Mouse (Mus musculus): ENCODE measurements around the gene Dpp4. TPM values are rescaled to one million over a fixed set of nuclear protein-coding genes. Genes with fewer than 3 reads are reported as not detected.

Dpp4 gene
- total RNA-seq, 2 experiments from 2014 or later = 2.2 to 2.4 TPM

DNA sequence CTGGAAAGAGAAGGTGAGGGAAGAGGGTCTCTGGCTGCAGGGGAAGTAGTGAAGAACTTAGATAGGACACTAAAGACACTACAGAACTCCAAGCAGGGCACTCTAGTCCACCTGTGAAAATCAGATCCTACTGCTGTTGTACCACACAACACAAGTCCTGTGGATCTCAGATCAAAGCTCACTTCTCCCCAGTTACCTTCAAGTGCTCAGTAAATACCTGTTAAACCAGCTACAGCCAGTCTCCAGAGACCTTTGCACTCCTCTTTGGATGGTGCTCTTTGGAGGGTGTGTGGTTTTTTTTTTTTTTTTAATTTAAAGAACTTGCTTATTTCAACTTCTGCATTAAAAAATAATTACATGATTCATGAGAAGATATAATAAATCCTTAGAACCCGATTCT, 5.2 kb upstream of the Dpp4 start:
- intact Hi-C loops (cut with DNase I) = no loop called here

GRCm38 (mm10) chr2:62411211-62412080, 585 bp downstream of the Dpp4 start:
- intact Hi-C loops (cut with DNase I) = no loop called here
- DNase-seq (ENCODE audit: low spot score in 2 of 2) = no peak

More for the DNA sequence above, 5.2 kb upstream of the Dpp4 start:
- no peak for DNase-seq (ENCODE audit: low spot score in 2 of 2)

GRCm38 (mm10) chr2:62408701-62409201, 3.3 kb downstream of the Dpp4 start:
- DNase-seq (ENCODE audit: low spot score in 2 of 2) = no peak
- intact Hi-C loops (cut with DNase I) = no loop called here

- intact Hi-C loops (cut with DNase I) = no loop called here
- no peak for DNase-seq (ENCODE audit: low spot score in 2 of 2)
Observed at GRCm38 (mm10) chr2:62408216-62408615, 3.8 kb downstream of the Dpp4 start.

DNA sequence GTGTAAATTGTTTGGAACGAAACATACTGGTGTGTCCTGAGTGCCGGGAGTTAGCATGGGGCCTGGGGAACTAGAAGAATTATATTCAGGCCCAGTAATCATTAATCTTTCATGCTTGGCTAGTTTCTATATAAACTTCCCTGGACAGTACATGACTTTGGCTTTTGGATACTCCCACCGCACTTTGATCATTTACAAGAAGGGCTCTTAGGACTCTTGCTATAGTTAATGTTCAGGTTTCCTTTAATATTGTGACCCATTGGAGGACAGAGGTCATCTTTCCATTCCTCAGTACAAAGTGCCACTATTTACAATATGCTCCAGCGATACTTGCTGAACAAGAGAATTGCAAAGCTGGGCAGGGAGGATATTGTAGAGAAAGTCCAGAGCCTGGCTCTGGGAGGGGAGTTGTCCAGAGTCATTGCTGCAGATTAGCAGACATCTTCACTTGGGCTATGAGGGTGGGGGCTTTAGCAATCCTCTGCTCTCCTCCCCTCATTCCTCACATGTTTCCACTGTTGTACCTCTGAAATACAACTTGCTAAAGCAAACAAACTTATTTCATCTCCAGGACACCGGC, 8.4 kb downstream of the Dpp4 start:
- intact Hi-C loops (cut with DNase I) = no loop called here

GRCm38 (mm10) chr2:62401011-62401410, 11.0 kb downstream of the Dpp4 start:
- intact Hi-C loops (cut with DNase I) = no loop called here
- no peak for DNase-seq (ENCODE audit: low spot score in 2 of 2)

More for the DNA sequence above, 8.4 kb downstream of the Dpp4 start:
- no peak for DNase-seq (ENCODE audit: low spot score in 2 of 2)

DNA sequence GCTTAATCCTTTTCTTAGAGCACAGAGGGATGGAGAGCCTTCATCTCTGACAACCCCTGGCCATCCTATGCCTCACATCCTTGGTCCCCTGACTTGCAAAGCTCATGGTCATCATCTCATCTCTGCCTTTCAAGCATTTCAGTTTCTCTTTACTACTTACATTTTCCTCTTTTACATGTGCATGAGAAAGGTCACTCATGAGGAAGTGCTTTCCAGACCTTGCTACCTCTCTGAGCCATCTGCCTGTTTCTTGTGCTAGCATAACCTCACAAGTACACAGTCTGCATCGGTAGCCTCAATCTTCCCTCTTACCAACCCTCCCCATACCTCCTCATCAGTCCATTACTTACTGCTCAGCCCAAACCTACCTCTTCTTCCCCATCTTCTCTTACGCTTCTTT, 12.2 kb downstream of the Dpp4 start:
- no peak for DNase-seq (ENCODE audit: low spot score in 2 of 2)

DNA sequence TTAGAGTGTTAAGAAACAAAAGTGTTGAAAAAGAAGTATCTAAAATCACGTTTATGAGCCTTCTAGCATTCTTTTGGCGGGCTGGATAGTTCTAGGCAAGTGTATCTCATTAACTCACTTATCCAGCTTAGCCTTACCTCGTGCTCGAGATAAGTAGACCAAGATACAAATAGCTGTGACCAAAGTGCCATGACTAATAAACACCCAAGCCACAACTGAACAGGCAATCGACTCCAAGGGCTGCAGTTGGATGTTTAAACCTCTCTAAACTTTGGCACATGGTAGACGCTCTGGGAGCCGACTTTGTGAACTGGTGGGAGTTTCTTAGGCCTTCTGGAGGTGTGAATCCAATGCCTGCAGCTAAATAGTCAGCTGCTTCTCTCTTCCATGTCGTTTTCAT, 12.7 kb downstream of the Dpp4 start:
- DNase-seq (ENCODE audit: low spot score in 2 of 2) = no peak
- intact Hi-C loops (cut with DNase I) = no loop called here

More for the DNA sequence above, 12.2 kb downstream of the Dpp4 start:
- intact Hi-C loops (cut with DNase I) = no loop called here

DNA sequence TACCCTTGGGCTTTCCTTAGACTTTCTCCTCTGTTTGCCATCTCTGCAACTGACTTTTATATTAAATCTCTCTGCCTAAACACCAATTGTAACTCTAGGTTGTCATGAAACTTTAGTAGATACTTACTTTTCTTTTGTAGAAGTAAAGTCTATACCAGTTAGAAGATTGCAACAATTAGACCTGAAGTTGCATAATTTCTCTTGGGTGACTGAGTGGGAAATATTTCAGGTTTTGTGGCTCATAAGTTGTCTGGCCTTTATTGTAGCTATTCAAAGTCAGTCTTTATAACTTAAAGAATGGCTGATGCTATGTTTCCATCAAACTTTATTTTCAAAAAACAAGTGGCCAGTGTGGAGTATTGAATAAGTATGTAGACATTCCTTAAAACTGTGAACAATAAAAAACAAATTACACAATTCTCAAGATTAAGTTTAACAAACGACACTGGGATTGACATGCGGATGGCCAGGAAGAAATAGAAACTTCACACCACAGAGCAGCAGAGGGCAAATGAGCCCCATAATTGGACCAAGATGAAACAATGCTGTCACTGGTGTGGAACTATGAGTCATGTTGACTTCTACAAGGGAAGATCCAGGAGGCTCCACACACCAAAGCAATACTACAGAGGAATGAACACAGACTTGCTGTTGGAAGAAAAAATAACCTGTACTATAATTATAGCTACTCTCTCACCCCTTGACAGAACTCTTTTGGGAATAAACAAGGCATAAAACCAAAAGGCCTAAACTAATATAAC, 13.7 kb downstream of the Dpp4 start:
- intact Hi-C loops (cut with DNase I) = no loop called here

DNA sequence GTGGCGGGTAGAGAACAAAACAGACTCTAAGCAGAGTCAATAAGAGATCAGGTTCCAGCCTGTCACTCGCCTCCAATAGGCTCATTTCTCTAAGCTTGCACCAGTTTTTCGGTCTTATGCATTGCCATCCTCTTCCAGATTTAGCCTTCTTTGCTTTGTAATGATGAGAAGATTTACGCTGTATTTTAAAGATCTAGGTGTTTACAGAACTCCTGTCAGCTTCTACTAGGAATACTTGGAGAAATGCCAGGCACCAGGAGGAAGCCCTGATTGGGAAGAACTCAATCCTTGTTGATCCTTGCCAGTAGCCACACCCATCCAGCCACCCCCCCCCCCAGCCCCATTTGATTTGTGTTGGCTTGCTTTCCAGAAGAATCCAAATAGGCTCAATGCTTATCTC, 14.4 kb downstream of the Dpp4 start:
- no peak for DNase-seq (ENCODE audit: low spot score in 2 of 2)
- intact Hi-C loops (cut with DNase I) = no loop called here

More for the DNA sequence above, 13.7 kb downstream of the Dpp4 start:
- DNase-seq (ENCODE audit: low spot score in 2 of 2) = no peak

- intact Hi-C loops (cut with DNase I) = no loop called here
- DNase-seq (ENCODE audit: low spot score in 2 of 2) = no peak
Observed at GRCm38 (mm10) chr2:62396799-62397198, 15.2 kb downstream of the Dpp4 start.

GRCm38 (mm10) chr2:62394800-62395199, 17.2 kb downstream of the Dpp4 start:
- intact Hi-C loops (cut with DNase I) = no loop called here
- DNase-seq (ENCODE audit: low spot score in 2 of 2) = no peak

DNA sequence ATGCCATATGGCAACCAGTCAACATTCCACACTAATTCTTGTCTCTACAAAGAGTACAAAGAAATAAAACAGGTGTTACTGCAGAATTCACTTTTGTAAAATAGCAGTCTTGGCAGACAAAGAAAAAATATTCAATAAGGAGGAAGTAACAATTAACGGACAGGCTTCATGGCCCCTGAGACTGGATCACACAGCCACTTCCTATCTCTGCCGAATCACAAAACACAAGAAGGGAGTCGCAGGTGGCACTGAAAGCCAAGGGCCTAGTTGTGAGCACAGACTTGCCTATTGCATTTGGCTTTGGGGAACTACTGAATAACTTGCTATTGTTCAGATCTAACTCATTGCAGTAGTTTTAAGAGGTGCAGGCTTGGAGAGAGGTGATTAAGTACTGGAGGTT, 19.9 kb downstream of the Dpp4 start:
- intact Hi-C loops (cut with DNase I) = no loop called here

GRCm38 (mm10) chr2:62390961-62391461, 21.0 kb downstream of the Dpp4 start:
- peak in 1 of 2 experiments; percentile 8 for DNase-seq (ENCODE audit: low spot score in 2 of 2)

More for the DNA sequence above, 19.9 kb downstream of the Dpp4 start:
- DNase-seq (ENCODE audit: low spot score in 2 of 2) = no peak

DNA sequence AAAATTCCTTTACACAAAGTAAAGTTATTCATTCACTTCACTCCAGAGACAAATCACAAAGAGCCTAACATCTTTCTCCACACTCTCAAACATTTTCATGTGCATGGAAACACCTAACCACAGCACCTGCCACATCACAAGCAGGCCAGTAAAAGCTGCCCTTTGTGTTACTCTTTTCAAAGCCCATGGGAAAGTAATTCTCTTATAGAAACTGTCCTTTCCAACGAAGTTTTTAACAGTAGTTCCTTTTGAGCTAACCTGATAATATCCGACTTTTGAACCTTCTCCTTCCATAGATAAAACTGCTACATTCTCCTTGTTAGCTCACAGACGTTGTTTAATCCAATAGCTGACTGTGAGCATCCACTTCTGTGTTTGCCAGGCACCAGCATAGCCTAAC, 21.7 kb downstream of the Dpp4 start:
- DNase-seq (ENCODE audit: low spot score in 2 of 2) = no peak
- intact Hi-C loops (cut with DNase I) = no loop called here

More at GRCm38 (mm10) chr2:62390961-62391461, 21.0 kb downstream of the Dpp4 start:
- intact Hi-C loops (cut with DNase I) = no loop called here

DNA sequence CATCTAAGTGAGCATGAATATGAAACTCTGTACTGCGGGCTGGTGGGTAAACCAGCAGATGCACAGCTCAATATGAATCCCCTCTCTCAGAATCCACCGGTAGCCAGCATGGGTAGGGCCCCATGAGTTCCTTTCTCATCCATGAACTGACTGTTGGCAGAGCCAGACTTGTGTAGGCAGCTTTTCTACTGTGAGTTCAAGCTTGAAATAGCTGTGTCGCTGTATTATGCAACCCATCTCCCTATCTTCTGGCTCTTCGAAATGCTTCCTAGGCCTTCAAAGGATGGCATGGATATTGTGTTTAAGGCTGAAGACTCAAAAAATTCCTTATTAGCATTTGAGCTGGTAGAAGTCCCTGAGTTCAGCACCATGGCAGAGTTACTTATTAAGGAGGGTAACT, 23.2 kb downstream of the Dpp4 start:
- DNase-seq (ENCODE audit: low spot score in 2 of 2) = peak; percentile 20 to 83
- intact Hi-C loops (cut with DNase I) = no loop called here

GRCm38 (mm10) chr2:62383196-62383595, 28.8 kb downstream of the Dpp4 start:
- no peak for DNase-seq (ENCODE audit: low spot score in 2 of 2)
- intact Hi-C loops (cut with DNase I) = no loop called here

DNA sequence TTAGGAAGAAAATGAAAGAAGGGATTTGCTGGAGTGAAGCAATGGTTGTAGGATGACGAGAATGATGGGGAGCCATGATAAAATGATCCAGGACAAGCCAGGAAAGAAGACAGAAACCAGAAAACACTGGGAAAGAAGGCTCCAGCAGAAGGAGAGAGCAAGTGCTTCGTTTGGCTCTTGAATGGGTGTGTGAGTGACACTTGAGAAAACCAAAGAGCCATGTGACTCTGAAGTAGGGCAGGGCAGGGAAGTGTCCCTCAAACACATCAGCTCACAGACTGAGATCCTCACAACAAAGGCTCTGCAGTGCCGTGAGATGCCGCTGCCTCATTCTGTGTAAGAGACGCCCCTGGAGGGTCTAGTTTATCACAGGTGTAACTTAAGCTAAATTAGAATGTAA, 29.6 kb downstream of the Dpp4 start:
- intact Hi-C loops (cut with DNase I) = no loop called here
- no peak for DNase-seq (ENCODE audit: low spot score in 2 of 2)

DNA sequence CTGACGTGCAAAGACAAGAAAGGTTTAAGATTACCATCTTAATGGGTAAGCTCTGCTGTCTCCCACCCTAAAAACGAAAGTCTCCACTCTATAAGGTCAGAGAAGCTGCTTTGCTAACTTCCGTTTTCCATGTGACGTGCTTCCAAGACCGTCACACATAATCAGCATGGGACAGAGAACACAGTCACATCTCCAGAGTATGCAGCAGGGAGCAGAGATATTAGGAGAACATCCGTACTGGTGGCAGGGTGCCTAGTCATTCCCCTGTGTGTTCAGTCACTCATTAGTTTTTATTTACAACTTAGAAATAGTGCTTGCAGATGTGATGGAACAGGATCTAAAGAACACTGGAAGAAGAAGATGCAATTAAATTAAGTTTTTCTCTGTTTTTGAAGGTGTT, 30.3 kb downstream of the Dpp4 start:
- DNase-seq (ENCODE audit: low spot score in 2 of 2) = no peak
- intact Hi-C loops (cut with DNase I) = no loop called here

GRCm38 (mm10) chr2:62373692-62374091, 38.3 kb downstream of the Dpp4 start:
- peak in 1 of 2 experiments; percentile 58 for DNase-seq (ENCODE audit: low spot score in 2 of 2)
- intact Hi-C loops (cut with DNase I) = no loop called here

Data from left cerebral cortex, postnatal 25 days (tissue).